Mouse (Mus musculus) megakaryocyte, adult 5-6 weeks (primary cell): Measurements from ENCODE around the gene AL607142.1. TPM values are rescaled to one million over a fixed set of nuclear protein-coding genes. Genes with fewer than 3 reads are reported as not detected.

Experiments
- total RNA-seq, 2 experiments: library from RNA; stranded (forward) in 1 of 2; stranded (reverse) in 1 of 2; fragments of 153-499, 151-499 nt in 1 of 2; fragments of 221-1000, 200-1000 nt in 1 of 2; gene quantifications; 2 replicates each; pipeline versions ENCODE4 v1.2.3 to v1.2.4; 2015 to 2017

The AL607142.1 gene
- total RNA-seq, 2 experiments from 2014 or later: not detected

Other genes starting within 250 kb of the AL607142.1 start
- gene Edn2, start 96.2 kb downstream of the AL607142.1 start, total RNA-seq (2015): not detected in 2 replicates
- gene Edn2, start 96.2 kb downstream of the AL607142.1 start, total RNA-seq (2017): not detected in 2 replicates
- gene Foxo6, start 222.4 kb downstream of the AL607142.1 start, total RNA-seq (2015): not detected in 2 replicates
- gene Foxo6, start 222.4 kb downstream of the AL607142.1 start, total RNA-seq (2017): not detected in 2 replicates